Mouse (Mus musculus): ENCODE data around the gene Tcl1b2.
"Not testable (repeated sequence)": the region's sequence is repeated elsewhere in the genome, so short reads cannot be mapped to it uniquely, and the experiment has no call there.

Tcl1b2 gene

DNA sequence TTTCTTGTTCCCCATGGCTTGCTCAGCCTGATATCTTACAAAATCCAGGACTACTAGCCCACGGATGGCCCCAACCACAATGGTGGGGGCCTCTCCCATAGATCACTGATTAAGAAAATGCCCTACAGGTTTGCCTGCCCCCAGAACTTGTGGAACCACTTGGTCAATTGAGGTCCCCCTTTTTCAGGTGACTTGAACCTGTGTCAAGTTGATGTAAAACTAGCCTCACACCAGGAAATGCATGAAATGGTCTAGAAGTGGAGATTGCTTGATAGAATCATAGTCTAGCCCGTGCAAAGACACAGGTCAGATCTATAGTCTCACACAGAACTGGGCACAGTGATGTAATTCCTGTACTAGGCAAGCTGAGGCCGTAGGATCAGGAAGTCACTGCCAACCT is at the start of gene Tcl1b2:
Tcl1b2 (plus strand) TSS at position 301 of the 400 bp plus-strand sequence.
- no peak for DNase-seq (ENCODE audit: low spot score in 2 of 2)

DNA sequence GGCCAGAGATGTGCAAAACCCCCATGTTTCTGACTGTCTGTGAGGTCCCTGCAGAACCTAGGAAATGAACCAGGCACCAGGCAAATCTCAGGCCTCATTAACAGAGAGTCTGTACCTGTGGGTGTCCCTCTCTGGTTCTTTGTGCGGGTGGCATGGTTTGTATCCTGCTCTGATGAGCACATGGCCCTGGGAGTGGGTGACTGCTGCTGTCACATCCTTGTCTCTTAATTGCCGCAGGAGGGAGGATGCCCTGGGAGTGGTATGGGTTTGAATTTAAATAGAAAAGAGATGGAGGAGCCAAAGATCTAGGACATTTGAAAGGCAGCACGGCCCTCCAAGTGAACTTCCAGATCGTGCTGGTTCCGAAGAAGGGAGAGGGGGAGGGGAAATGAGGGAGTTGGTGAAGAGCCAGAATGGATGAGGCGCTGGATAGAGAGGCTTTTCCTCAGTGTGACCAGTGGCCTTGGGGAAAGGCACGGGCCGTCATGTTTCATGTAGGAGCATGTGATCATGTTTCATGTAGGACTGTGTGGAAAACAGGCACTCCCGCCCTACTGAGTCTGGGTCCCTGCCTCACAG is 46.3 kb upstream of the Tcl1b2 start:
- no peak for DNase-seq (ENCODE audit: low spot score in 2 of 2)

DNA sequence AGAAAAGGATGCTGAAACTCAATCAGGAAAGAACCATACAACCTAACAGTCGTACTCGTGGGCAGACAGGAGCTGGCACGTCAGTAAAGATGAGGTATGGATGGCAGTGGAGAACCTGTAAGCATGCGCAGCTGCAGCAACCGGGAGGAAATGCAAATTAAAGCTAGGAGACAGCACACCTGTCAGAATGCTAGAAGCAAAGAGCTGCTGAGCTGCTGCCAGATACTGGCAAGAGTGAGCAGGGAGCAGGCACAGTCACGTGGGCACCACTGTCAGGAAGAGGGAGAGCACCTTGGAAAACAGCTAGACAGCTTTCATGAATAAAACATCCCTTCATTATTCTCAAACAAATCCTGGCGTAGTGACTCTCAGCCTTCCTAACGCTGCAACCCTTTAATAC is 42.9 kb upstream of the Tcl1b2 start:
- DNase-seq (ENCODE audit: low spot score in 2 of 2), result no peak

DNA sequence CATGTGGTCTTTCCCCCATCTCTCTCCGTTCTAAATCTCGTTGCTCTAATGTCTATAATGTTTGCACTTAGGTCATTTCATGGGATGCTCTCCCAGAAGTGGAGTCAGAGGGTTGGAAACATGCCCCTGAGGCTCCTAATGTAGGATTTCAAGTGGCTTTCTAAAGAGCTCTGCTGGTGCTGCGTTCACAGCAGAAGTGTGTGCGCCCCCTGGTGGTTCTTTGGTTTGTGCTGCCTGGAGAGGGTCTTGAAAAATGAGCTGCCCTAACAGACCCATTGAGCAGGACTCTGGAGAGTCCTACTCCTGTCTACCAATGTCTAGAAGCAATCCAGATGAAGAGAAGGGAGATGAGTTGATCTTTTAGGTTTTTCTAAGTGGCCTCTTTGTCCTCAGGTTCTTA is 41.8 kb upstream of the Tcl1b2 start:
- DNase-seq (ENCODE audit: low spot score in 2 of 2), result peak; percentile 66 to 87

DNA sequence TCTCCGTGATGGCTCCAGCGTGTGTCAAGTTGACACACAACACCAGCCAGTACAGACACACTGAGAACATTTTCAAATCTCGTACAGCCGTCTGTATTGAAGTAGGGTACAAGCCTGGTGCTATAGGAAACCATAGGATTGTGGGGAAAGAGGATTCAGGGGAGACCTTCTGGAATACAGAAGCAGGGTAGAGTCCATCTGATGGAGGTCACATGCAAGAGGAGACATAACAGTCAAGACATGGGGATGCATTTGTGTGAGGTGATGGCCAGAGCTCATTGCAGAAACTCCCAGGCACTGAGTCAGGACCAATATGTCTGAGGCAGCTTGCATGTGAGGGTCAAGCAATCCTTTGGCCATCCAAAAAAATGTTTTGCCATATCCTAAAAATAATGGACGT is 40.5 kb upstream of the Tcl1b2 start:
- DNase-seq (ENCODE audit: low spot score in 2 of 2), result no peak

DNA sequence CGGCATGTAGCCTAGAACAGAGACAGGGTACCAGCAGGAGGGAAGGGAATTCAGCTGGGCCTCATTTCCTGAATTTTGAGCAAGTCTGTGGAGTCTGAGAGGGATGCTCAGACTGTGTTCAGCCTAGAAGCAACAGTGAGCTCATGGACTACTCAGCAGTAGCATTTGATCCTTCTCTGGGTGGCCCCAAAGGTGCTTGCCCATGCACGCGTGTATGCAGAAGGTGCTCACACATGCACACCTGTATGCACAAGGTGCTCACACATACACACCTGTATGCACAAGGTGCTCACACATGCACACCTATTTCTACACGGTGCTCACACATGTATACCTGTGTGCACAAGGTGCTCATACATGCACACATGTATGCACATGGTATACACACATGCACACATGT is 37.0 kb upstream of the Tcl1b2 start:
- no peak for DNase-seq (ENCODE audit: low spot score in 2 of 2)

DNA sequence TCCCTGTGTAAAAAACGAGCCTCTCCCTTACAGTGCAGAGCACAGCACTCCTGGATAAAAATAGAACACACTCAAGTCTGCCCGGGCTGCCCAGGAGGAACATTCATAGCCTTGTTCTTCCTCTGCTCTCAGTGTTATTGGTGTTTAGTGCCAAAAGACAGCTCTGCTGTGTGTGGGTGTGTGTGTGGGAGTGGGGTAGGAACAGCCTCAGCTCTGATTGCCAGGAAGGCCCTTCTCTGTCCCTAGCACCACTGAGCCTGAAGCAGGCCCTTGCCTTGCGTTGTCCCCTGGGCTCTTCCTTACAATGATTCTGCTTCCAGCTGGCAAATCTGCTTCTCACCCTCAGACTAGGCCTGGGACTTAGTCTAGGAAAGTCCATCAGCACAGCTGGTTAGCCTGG is 36.4 kb upstream of the Tcl1b2 start:
- no peak for DNase-seq (ENCODE audit: low spot score in 2 of 2)

DNA sequence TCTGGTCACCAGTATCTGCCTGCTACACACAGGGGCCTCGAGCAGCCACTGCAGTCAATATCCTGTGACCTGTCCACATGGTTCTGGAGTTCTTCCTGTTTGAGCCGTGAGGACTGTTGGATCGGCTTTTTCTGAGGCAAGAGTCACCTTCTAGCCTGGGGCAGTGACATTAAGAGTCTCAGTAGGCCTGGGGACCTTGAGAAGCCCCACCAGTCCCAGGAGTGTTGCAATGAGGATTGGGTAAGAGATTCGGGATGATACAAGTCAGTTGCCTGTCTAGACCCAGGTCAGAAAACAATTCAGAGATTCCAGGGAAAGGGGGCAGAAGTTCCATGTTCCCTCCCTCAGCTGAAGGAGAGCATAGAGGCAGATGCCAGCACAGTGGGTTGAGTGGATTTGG is 36.0 kb upstream of the Tcl1b2 start:
- no peak for DNase-seq (ENCODE audit: low spot score in 2 of 2)

DNA sequence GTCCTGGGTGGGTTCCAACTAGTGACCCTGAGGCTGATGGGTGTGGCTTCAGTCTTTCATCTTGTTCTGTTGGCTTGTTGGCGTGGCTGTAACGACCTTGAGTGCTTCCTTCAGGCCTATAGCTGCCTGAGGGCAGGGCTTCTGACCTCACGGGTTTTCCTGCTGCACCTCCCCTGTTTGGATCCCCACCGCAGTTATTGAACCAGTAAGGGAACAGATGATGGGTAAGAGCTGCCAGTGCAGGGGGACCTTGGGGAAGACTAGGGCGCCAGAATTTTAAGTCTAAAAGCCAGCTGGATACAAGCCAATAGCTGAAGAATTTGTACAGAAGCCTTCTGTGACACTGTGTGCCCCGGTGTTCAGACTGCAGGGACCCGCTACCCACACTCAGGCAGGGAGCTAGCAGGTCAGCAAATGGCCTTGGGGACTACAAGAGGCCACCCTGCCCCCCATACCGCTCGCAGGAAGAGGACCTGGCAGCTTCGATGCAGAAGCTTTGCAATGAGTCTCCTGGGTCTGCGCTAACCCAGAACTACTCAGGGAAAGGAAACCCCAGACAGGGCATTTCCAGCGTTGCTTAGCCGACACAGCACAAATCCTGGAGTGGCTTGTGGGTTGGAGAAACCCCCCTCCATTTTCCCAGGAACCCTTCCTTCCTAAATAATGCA is 33.4 kb upstream of the Tcl1b2 start:
- no peak for DNase-seq (ENCODE audit: low spot score in 2 of 2)

DNA sequence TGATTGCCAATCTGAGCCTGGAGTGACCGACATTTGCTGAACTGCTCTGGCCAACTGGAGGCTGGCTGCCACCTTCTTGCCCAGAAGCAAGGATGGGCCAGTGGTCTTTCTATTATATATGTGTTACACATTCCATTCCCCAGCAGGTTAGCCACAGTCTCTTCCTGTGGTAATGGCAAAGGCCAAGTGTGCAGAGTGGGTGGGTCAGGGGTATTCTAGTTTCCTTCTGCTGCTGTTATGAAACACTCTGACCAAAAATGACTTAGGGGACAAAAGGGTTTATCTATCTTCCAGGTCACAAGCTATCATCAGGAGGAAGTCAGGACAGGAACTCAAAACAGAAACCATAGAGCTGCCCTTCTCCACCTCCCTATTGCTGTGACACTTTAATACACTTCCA is 29.2 kb upstream of the Tcl1b2 start:
- no peak for DNase-seq (ENCODE audit: low spot score in 2 of 2)

DNA sequence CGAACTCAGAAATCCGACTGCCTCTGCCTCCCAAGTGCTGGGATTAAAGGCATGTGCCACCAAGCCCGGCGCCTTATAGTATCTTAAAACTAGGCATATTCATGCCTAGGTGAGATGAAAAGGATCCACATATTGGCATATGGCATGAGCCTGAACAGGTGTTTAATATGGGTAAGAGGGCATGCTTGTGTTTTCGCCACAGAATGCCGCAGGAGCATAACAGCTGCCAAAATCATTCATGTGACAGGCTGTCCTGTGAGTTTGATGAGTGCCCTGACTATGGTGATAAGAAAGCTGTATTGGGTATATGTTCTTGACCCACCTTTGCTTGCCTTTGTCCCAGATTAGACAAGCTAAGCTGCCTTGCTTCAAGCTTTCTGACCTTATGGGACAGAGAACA is 20.5 kb upstream of the Tcl1b2 start:
- DNase-seq (ENCODE audit: low spot score in 2 of 2), result no peak

DNA sequence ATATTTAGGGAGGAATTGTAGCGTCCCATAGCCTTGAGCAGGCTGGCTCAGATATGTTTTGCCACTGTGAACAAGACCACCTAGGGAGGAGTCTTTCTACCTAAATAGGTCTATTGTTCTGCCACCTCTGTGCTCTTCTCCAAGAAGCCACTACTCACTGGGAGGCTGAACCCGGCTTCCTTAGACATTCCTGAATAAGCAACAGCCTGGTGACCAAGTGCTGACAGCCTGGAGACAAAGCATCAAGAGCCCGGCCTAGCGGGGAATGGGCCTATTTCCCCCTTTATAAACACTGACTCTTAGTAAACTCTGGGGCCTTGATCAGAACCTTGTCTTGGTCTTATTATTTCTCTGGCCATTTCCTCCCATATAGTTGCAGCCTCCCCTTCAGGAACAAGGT is 19.3 kb upstream of the Tcl1b2 start:
- no peak for DNase-seq (ENCODE audit: low spot score in 2 of 2)

DNA sequence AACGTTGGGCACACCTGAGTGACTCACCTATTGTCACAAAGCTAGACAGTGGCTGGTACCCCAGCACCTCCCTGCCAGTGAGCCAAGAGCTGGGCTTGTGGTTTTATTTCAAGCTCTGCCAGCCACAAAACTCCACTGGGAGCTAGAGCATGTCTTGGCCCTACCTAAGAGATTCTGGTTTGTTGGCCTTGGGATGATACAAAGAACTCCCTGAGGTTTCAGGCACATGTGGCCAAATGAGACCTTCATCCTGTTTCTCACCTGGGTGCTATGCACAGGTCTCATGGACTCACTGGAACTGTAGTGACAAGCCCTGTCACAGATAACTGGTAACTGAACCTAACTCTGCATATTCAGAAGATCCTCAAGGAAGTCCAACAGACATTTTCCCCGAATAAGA is 18.2 kb upstream of the Tcl1b2 start:
- no peak for DNase-seq (ENCODE audit: low spot score in 2 of 2)

DNA sequence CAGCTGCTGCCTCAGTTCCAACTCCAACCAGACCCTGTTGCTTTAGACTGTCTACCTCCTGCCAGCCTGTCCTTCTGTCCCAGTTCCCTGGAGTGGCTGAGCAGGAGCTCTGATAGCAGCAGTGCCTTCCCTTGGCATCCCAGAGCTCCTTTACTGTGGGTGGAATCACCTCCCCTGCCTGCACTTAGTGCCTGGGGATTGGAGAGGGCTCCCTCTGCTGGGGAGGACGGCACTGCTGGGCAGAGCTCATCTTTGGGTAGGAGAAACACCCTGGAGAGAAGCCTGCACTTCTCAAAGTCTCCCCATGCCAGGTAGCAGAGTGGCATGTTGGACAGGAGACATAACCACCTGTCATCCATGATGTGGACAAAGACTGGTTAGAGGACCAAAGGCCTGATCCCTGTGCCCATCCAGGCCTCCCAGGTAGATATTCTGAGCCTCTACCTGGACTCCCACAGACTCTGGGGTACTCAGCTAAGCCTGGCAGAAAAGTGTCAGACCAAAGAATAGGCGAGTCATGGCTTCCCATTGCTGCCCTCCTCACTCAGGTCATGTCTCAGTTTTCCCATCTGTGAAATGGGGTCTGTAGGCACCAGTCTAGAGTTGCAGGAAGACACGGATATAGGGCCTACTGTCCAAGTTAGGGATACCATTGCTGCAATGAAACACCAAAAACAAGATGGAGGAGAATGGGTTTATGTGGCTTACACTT is 16.2 kb upstream of the Tcl1b2 start:
- not testable (repeated sequence) for DNase-seq (ENCODE audit: low spot score in 2 of 2)

DNA sequence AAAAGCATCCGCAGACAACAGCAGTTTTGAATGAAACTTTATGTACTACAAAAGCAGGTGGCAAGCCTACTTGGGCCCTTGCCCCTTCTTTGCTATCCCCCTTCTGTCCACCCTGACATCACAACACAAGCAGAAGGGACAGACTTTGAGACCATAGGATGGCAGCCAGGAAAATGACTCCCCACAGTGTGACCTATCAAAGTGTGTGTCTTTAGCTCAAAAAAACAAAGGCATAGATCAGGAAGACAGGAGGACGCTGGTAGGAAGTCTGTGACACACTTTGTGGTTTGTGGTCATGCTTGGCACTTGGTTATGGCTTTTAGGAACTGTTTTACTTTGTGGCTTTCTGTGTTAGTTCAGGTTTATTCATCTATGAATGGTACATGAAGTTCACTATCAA is 11.6 kb upstream of the Tcl1b2 start:
- DNase-seq (ENCODE audit: low spot score in 2 of 2), result not testable (repeated sequence)

DNA sequence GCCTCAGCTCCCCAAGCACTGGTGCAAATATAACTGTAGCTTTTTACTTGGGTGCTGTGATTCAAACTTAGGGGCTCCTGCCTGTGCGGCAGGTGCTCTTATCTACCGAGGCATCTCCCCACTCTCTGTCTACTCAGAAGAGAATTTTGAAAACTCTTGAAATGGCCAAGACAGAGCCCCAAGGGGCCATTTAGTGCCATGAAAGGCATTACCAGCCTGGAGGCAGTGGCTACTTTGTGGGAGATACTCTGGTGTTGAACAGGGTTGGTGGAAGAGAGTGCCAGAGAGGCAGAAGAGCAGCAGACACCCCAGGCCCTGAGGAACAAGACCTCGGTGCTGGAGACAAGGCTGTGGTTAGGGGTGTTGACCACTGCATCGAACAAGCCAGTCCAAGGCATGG is 11.0 kb upstream of the Tcl1b2 start:
- not testable (repeated sequence) for DNase-seq (ENCODE audit: low spot score in 2 of 2)

DNA sequence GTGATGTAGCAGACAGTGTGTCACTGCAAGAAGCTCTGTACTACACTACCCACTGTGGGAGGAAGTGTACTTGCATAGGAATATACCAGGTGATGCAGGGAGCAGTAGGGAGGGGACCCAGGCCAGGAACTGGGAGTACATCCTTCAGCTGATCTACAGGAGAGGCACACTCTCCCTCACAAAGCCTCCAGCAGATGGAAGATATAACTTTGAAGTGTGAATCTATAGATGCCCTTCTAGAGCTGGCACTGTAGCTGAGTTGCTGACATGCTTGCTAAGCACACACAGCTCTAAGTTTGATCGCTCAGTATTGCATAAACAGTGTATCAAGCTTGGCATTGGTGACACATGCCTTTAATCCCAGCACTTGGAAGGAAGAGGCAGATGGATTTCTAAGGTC is 8.1 kb upstream of the Tcl1b2 start:
- not testable (repeated sequence) for DNase-seq (ENCODE audit: low spot score in 2 of 2)

DNA sequence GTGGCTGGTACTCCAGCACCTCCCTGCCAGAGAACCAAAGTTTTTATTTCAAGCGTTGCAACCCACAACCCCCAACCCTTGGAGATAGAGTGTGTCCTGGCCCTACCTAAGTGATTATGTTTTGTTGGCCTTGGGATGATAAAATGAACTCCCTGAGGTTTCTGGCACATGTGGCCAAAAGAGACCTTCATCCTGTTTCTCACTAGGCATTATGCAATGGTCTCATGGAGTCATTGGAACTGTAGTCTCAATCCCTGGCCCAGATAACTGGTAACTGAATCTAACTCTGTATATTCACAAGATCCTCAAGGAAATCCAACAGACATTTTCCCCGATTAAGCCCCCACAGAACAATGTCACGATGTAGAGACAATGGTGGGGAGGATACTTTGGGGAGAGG is 2.7 kb upstream of the Tcl1b2 start:
- DNase-seq (ENCODE audit: low spot score in 2 of 2), result no peak

DNA sequence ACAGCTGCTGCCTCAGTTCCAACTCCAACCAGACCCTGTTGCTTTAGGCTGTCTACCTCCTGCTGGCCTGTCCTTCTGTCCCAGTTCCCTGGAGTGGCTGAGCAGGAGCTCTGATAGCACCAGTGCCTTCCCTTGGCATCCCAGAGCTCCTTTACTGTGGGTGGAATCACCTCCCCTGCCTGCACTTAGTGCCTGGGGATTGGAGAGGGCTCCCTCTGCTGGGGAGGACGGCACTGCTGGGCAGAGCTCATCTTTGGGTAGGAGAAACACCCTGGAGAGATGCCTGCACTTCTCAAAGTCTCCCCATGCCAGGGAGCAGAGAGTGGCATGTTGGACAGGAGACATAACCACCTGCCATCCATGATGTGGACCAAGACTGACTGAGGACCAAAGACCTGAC is 886 bp upstream of the Tcl1b2 start:
- not testable (repeated sequence) for DNase-seq (ENCODE audit: low spot score in 2 of 2)

DNA sequence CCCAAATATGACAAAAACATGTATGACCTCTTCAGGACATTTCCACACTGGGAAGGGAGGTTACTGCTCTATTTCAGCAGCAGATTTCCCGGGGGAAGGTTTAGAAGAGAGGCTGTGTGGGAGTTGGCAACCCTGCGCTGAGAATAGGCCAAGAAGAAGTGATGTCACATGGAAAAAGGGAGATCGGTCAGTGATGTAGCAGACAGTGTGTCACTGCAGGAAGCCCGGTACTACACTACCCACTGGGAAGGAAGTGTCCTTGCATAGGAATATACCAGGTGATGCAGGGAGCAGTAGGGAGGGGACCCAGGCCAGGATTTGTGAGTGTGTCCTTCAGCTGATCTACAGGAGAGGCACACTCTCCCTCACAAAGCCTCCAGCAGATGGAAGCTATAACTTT is 9.5 kb downstream of the Tcl1b2 start:
- DNase-seq (ENCODE audit: low spot score in 2 of 2), result not testable (repeated sequence)

DNA sequence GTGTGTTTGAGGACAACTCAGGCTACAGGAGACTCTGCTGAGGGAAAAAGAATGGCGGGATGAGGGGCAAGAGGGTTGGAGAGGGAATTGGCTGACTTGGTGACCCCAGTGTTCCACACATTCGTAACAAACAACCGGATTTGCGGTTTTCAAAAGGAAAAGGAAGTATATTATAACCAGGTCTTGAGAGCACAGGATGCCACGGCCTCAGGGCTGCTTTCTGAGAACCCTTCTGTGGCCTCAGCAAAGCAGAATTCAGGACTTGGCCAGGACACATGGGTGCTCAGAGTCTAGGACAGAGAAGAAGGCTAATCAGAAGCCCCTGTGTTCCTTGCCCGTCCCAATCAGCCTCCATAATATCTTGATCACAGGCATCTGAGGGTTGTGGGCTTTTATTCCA is 13.0 kb downstream of the Tcl1b2 start:
- DNase-seq (ENCODE audit: low spot score in 2 of 2), result no peak

DNA sequence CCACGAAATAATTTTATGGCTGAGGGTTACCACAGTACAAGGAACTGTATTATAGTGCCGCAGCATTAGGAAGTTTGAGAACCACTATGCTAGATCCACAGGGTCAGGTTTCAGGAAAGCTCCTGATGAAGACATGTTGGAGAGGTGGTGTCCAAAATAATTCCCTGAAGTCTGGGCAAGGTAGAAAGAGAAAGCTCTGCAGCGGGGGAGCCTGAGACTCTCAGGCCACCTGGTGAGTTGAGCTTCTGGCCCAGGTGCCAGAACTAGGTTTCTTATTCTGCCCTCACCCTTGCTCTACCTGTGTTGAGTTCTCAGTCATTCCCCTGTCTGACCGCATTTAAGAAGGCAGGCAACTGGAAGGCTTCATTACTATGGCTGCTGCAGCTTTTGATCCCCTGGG is 13.6 kb downstream of the Tcl1b2 start, which contains the start of gene Tcl1b1:
Tcl1b1 (plus strand) TSS at position 301 of the 400 bp plus-strand sequence.
- DNase-seq (ENCODE audit: low spot score in 2 of 2), result no peak

DNA sequence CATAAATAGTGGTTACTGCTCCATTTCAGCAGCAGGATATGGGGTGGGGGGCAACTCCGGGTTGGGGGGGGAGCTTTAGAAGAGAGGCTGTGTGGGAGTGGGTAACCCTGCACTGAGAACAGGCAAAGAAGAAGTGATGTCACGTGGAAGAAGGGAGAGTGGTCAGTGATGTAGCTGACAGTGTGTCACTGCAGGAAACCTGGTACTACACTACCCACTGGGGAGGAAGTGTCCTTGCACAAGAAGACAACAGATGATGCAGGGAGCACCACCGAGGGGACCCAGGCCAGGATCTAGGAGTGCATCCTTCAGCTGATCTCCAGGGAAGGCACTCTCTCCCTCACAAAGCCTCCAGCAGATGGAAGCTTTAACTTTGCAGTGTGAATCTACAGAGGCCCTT is 20.9 kb downstream of the Tcl1b2 start:
- no peak for DNase-seq (ENCODE audit: low spot score in 2 of 2)

Measured in spleen, postnatal 10 days (tissue).